Mouse (Mus musculus) bone marrow, adult 2 months (tissue): ENCODE data around the gene Ap2b1.

Experiments
- CTCF ChIP-seq: fragments of 200-500 bp; IDR thresholded peaks from 2 replicates; pipeline ENCODE4 v1.5.1; 2011; ENCODE audit warnings: low read length, control low read depth; ENCODE audit not compliant: control insufficient read depth, insufficient read depth
- POLR2A ChIP-seq: fragments of 200-500 bp; IDR thresholded peaks from 2 replicates; pipeline ENCODE4 v1.6.1; 2011; ENCODE audit warnings: low read depth, mild to moderate bottlenecking, control low read depth, low read length, borderline replicate concordance; ENCODE audit not compliant: control insufficient read depth

GRCm38 (mm10) chr11:83437377-83437776 is 138.6 kb downstream of the Ap2b1 start, which contains the start of gene 1700020L24Rik:
- no peak for TF ChIP-seq POLR2A
- TF ChIP-seq CTCF = no peak
